Comparison of ENCODE assay signal across 9 mouse cellular contexts in the genomic region with DNA sequence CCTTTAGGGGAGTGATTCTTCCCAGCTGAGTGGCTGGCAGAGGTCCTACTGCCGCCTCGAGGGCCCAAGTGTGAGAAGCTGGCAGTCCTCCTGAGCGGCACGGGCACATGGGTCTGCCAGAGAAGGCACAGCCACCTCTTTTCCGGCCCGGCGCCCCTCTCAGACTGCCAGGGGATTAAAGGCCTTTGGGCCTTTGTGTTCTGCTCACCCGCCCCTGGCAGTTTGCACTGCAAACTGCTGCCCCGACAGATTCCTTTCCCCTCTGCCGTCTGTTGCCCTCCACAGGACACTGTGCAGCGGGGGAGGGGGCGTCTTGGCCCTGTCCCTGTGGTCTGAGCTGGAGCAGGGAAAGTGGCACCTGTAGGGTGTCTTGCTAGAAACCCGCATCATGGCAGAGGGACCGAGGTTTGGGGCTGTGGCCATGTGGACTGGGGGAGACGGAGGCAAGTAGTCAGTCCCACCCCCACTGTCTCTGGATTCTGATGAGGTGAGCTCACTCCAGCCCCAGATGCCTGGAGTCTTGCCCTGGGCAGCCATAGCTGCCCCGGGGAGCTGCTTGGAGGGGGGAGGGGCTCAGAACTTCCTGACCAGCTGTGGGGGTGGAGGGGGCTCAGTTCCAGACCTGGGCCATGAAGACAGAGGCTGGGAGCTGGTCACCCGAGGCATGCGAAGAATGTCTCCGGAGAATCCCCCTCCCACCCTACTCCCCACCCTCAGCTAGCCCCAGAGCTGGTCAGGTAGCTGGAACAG. TPM values are rescaled to one million over a fixed set of nuclear protein-coding genes. Genes with fewer than 3 reads are reported as not detected.
DNase-seq lines count a peak whose midpoint lies in the region; ATAC-seq lines count a peak whose summit lies in the region.
"Had no signal": no experiment of that assay in that cellular context is flagged by ENCODE, and none has a peak within 500 bp of the region (broad histone marks: within the 10 kb centered on the region; RNA-seq: fewer than 3 reads in every experiment).

No protein-coding gene starts in this region.

- no peaks in the 10 kb centered on the region for H3K9me3 ChIP-seq in kidney, embryonic 16.5 days (ENCODE audit: low read length)
- H3K9me3 ChIP-seq in heart, embryonic 10.5 days: no peaks in the 10 kb centered on the region
- H3K9me3 ChIP-seq in limb, embryonic 10.5 days (replicated peaks): no peaks in the 10 kb centered on the region
- H3K9me3 ChIP-seq in neural tube, embryonic 15.5 days (replicated peaks): no peaks in the 10 kb centered on the region

- peak; percentile 63 for ATAC-seq in kidney, embryonic 16.5 days (ENCODE audit: low FRiP score, low TSS enrichment)
- ATAC-seq in neural tube, embryonic 15.5 days (ENCODE audit: low FRiP score): 0 out of 2 replicates have a peak, but pooled peaks have one; percentile 28

- H3K4me2 ChIP-seq in kidney, embryonic 16.5 days (replicated peaks; ENCODE audit: low read depth, low read length): peak overlapping the region; percentile 24; the same call in 1 of the 2 replicates
- no peak overlapping the region for H3K4me2 ChIP-seq in neural tube, embryonic 15.5 days

- no peaks in the 10 kb centered on the region for H3K27me3 ChIP-seq in kidney, embryonic 16.5 days (ENCODE audit: insufficient read depth, low read length)
- no peaks in the 10 kb centered on the region for H3K27me3 ChIP-seq in heart, embryonic 10.5 days (ENCODE audit: insufficient read depth, poor library complexity, severe bottlenecking)
- no peaks in the 10 kb centered on the region for H3K27me3 ChIP-seq in limb, embryonic 10.5 days (ENCODE audit: low read depth, poor library complexity, severe bottlenecking)
- H3K27me3 ChIP-seq in neural tube, embryonic 15.5 days (replicated peaks): no peaks in the 10 kb centered on the region

- no peaks in the 10 kb centered on the region for H3K36me3 ChIP-seq in kidney, embryonic 16.5 days (ENCODE audit: insufficient read depth, low read length)
- peaks cover 17% of the 10 kb centered on the region; the same call in 1 of the 2 replicates for H3K36me3 ChIP-seq in heart, embryonic 10.5 days
- peaks cover 8% of the 10 kb centered on the region; the same call in 1 of the 2 replicates for H3K36me3 ChIP-seq in limb, embryonic 10.5 days
- no peaks in the 10 kb centered on the region for H3K36me3 ChIP-seq in neural tube, embryonic 15.5 days

- H3K9ac ChIP-seq in kidney, embryonic 16.5 days (replicated peaks; ENCODE audit: low read length): peak overlapping the region; percentile 42; the same call in 1 of the 2 replicates
- H3K9ac ChIP-seq in neural tube, embryonic 15.5 days (replicated peaks): no peak overlapping the region

- no peak overlapping the region for H3K4me3 ChIP-seq in kidney, embryonic 16.5 days (ENCODE audit: low read length)
- H3K4me3 ChIP-seq in brown adipose tissue, adult 24 weeks (ENCODE audit: insufficient read depth, low read depth, low read length): no peak overlapping the region
- H3K4me3 ChIP-seq in heart, embryonic 10.5 days: peak overlapping the region; percentile 22; the same call in 1 of the 2 replicates
- peak overlapping the region; percentile 35 for H3K4me3 ChIP-seq in limb, embryonic 10.5 days
- no peak overlapping the region for H3K4me3 ChIP-seq in neural tube, embryonic 15.5 days (replicated peaks)

- H3K27ac ChIP-seq in kidney, embryonic 16.5 days (ENCODE audit: low read length): peak overlapping the region; percentile 84
- H3K27ac ChIP-seq in brown adipose tissue, adult 24 weeks (replicated peaks; ENCODE audit: low read depth, low read length): peak overlapping the region; percentile 93
- peak overlapping the region; percentile 89 for H3K27ac ChIP-seq in heart, embryonic 10.5 days
- H3K27ac ChIP-seq in limb, embryonic 10.5 days: peak overlapping the region; percentile 90
- peak overlapping the region; percentile 57; the same call in 1 of the 2 replicates for H3K27ac ChIP-seq in neural tube, embryonic 15.5 days (replicated peaks)

- 13% methylated on average over 19 of the region's 19 CpGs for WGBS in kidney, embryonic 16.5 days
- WGBS in heart, embryonic 10.5 days: 6% methylated on average over 19 of the region's 19 CpGs
- 12% methylated on average over 19 of the region's 19 CpGs for WGBS in limb, embryonic 10.5 days
- 22% methylated on average over 19 of the region's 19 CpGs for WGBS in neural tube, embryonic 15.5 days

- H3K4me1 ChIP-seq in kidney, embryonic 16.5 days (ENCODE audit: insufficient read depth, low read length): peaks cover 57% of the 10 kb centered on the region
- H3K4me1 ChIP-seq in brown adipose tissue, adult 24 weeks (ENCODE audit: control insufficient read depth, insufficient read depth, insufficient read length, low read length): peaks cover 69% of the 10 kb centered on the region
- peaks cover 86% of the 10 kb centered on the region for H3K4me1 ChIP-seq in heart, embryonic 10.5 days
- H3K4me1 ChIP-seq in limb, embryonic 10.5 days: peaks cover 78% of the 10 kb centered on the region
- peaks cover 27% of the 10 kb centered on the region for H3K4me1 ChIP-seq in neural tube, embryonic 15.5 days

- DNase-seq in kidney, adult 8-10 months: no peak
- DNase-seq in heart, embryonic 10.5 days (ENCODE audit: low spot score): no peak
- DNase-seq in limb, embryonic 10.5 days (ENCODE audit: low spot score): peak; percentile 64
- no peak for DNase-seq in thymus, postnatal 25 days
- no peak for DNase-seq in left cerebral cortex, adult 11 months (ENCODE audit: low spot score)

RNA-seq across cellular contexts. Expression of a gene that starts 26.4 kb away (rescaled TPM):
- polyA plus RNA-seq in kidney, embryonic 16.5 days (2015; fragmentation: Nextera tagmentation; extraction: Ambion mirVana): 39.6 and 41.7 TPM in 2 replicates
- 32.5 and 49.7 TPM in 2 replicates for polyA plus RNA-seq in brown adipose tissue, adult 24 weeks (2012; ENCODE audit: insufficient read depth, insufficient read length, missing spikeins)
- polyA plus RNA-seq in heart, embryonic 10.5 days (2016; fragmentation: Nextera tagmentation; extraction: Ambion mirVana): 52.0 and 58.9 TPM in 2 replicates
- 20.8 and 23.3 TPM in 2 replicates for polyA plus RNA-seq in limb, embryonic 10.5 days (2016; fragmentation: Nextera tagmentation; extraction: Ambion mirVana)
- 7.5 and 9.8 TPM in 2 replicates for polyA plus RNA-seq in neural tube, embryonic 15.5 days (2015; fragmentation: Nextera tagmentation; extraction: Ambion mirVana)

RNA-seq across cellular contexts. Expression of a gene that starts 41.8 kb away (rescaled TPM):
- not detected in 2 replicates for polyA plus RNA-seq in kidney, embryonic 16.5 days (2015; fragmentation: Nextera tagmentation; extraction: Ambion mirVana)
- polyA plus RNA-seq in brown adipose tissue, adult 24 weeks (2012; ENCODE audit: insufficient read depth, insufficient read length, missing spikeins): not detected in 2 replicates
- polyA plus RNA-seq in heart, embryonic 10.5 days (2016; fragmentation: Nextera tagmentation; extraction: Ambion mirVana): not detected in 2 replicates
- not detected in 2 replicates for polyA plus RNA-seq in limb, embryonic 10.5 days (2016; fragmentation: Nextera tagmentation; extraction: Ambion mirVana)
- polyA plus RNA-seq in neural tube, embryonic 15.5 days (2015; fragmentation: Nextera tagmentation; extraction: Ambion mirVana): not detected in 2 replicates
- polyA plus RNA-seq: liver, embryonic 16.5 days had no signal

Comparison
In these comparisons a context has a peak if more than half of its experiments do, and no peak if none do; other contexts are left out.
1. H3K4me3 ChIP-seq: peak in heart, embryonic 10.5 days (single experiment) and limb, embryonic 10.5 days (single experiment); none in kidney, embryonic 16.5 days (single experiment), brown adipose tissue, adult 24 weeks (single experiment) and neural tube, embryonic 15.5 days (single experiment).
2. Peak in every context shown above with its lines, with median percentiles within 50 percentile points of each other: H3K27ac ChIP-seq.